Mouse (Mus musculus) heart, adult 8-10 months (tissue): ENCODE results near the gene Naalad2. TPM values are rescaled to one million over a fixed set of nuclear protein-coding genes. Genes with fewer than 3 reads are reported as not detected.
A peak's percentile ranks its signal among the peaks of the same experiment; 100 is the strongest.
"Not testable (repeated sequence)": the region's sequence is repeated elsewhere in the genome, so short reads cannot be mapped to it uniquely, and the experiment has no call there.

ENCODE experiments used
- DNase-seq: peaks from one replicate; pipeline ENCODE4 v3.0.0; 2022; ENCODE audit warnings: low spot score
- total RNA-seq, 4 experiments: library from RNA; stranded (reverse); gene quantifications; 2 replicates each; pipeline ENCODE4 v1.2.4; 2022

The Naalad2 gene
- 1 to 10 TPM; 5.5 to 7.9 (median 6.3) TPM for total RNA-seq

- DNase-seq: not testable (repeated sequence)
Observed at GRCm38 (mm10) chr9:18402895-18403294, at the start of gene Naalad2. Gene Naalad2 (minus strand): TSS chr9:18402995.

GRCm38 (mm10) chr9:18431687-18432086 lies 28.9 kb upstream of the Naalad2 start:
- DNase-seq: no peak

- no peak for DNase-seq
Observed at GRCm38 (mm10) chr9:18430354-18430753, 27.6 kb upstream of the Naalad2 start, which contains the start of gene Mbd3l2. Gene Mbd3l2 (plus strand): TSS chr9:18430654.

DNA sequence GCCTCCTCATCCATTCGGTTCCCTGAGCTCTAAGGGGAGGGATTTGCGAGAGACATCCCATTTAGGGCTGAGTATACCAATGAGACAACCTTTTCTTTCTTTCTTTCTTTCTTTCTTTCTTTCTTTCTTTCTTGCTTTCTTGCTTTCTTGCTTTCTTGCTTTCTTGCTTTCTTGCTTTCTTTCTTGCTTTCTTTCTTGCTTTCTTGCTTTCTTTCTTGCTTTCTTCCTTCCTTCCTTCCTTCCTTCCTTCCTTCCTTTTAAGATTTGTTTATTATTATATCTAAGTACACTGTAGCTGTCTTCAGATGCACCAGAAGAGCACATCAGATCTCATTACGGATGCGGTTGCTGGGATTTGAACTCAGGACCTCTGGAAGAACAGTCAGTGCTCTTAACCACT lies 9.6 kb upstream of the Naalad2 start:
- DNase-seq: not testable (repeated sequence)

GRCm38 (mm10) chr9:18404118-18404517 lies 1.3 kb upstream of the Naalad2 start, which contains the start of gene Ubtfl1:
Gene Ubtfl1 (plus strand): TSS chr9:18404418.
- DNase-seq: no peak

GRCm38 (mm10) chr9:18399629-18400028 lies 3.2 kb downstream of the Naalad2 start:
- no peak for DNase-seq

GRCm38 (mm10) chr9:18385782-18386181 lies 17.0 kb downstream of the Naalad2 start:
- peak; percentile 27 for DNase-seq

GRCm38 (mm10) chr9:18373026-18373425 lies 29.8 kb downstream of the Naalad2 start:
- DNase-seq: not testable (repeated sequence)

DNA sequence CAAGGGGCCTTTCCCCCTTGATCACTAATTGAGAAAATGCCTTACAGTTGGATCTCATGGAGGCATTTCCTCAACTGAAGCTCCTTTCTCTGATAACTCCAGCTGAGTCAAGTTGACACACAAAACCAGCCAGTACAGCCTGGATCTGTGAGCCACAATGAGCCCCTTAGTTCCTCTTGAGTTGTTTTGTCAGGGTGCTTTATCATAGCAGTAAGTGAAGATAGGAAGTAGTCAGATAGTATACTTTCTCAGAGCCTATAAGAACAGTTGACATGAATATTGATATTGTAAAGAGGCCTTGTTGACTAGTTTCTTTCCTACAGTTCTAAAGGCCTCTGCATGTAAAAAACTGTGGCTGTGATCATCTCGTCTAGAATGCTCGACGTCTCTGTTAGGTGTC lies 82.8 kb downstream of the Naalad2 start:
- DNase-seq: no peak

GRCm38 (mm10) chr9:18298301-18298700 lies 104.5 kb downstream of the Naalad2 start:
- DNase-seq: no peak

- no peak for DNase-seq
Observed at GRCm38 (mm10) chr9:18293026-18293781, 109.6 kb downstream of the Naalad2 start.

- no peak for DNase-seq
Observed at GRCm38 (mm10) chr9:18292443-18292922, 110.3 kb downstream of the Naalad2 start.

DNA sequence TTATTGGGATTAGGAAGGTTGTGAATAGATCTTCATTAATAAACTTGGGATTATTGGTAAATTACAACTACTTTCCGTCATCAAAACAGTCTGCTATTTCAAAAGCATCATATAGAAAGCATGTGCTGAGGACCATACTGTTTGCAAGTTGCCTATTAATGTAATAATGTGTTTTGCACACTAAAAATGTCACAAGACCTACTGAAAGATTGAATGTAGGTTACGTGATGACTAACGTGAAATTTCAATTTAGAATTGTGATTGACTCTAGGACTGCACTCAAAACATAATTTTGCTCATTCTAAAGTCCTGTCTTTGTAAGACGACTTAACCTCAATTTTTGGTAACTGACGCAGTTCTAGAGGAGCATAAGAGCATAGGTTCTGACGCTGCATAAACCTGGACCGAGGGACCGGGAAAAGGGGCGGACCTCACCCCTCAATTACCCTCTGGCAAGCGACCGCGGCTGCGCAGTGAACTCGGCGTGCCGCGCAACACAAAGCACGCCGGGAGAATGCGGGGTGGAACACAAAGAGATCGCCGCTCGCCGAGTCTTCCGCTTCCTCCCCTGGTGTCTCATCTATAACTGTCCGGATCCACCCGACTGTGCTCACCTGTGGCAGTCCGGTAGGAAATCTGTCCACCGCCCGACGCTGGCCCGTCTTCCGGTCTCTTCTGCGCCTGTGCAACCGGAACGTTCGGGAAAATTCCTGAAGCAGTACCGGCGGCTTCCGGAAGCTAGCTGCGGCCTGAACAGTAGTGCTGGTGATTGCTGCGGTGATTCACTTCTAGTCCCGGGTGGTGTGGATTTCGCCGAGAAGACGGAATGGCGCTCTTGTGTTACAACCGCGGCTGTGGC lies 111.0 kb downstream of the Naalad2 start, which contains the start of gene Chordc1:
Gene Chordc1, plus strand, starts transcription at position 555 of the 859 bp plus-strand sequence.
- DNase-seq: peak; percentile 97

DNA sequence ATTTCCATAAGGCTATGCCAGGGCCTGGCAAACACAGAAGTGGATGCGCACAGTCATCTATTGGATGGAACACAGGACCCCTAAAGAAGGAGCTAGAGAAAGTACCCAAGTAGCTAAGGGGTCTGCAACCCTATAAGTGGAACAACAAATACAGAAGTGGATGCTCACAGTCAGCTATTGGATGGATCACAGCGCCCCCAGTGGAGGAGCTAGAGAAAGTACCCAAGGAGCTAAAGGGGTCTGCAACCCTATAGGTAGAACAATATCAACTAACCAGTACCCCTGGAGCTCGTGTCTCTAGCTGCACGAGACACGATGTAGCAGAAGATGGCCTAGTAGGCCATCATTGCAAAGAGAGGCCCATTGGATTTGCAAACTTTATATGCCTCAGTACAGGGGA lies 124.1 kb downstream of the Naalad2 start:
- DNase-seq: not testable (repeated sequence)

DNA sequence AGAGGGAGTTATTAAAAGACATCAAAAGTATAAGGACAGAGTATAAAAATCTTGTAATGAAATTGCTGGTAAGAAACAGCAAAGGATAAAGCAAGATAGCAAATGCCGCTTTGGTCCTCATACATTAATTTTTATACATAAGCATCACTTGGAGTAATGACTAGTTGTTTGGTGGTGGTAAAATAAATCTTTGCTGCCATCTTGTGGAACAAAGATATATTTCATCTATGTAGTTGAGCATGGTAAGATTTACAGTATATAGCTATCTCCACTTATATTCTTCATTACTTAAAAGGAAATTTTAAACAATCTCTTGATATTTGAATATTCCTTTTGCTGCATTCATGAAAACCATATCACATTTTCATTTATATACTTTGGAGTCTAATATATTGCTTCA lies 125.3 kb downstream of the Naalad2 start:
- DNase-seq: no peak

- DNase-seq: no peak
Observed at GRCm38 (mm10) chr9:18276844-18277243, 126.0 kb downstream of the Naalad2 start.

- no peak for DNase-seq
Observed at GRCm38 (mm10) chr9:18275901-18276300, 126.9 kb downstream of the Naalad2 start.

Other genes starting within 250 kb of the Naalad2 start
- gene Chordc1, start 110.9 kb downstream of the Naalad2 start, total RNA-seq: 10 to 100 TPM; 48.6 to 59.7 (median 55.7) TPM
- gene Ubtfl1, start 1.4 kb upstream of the Naalad2 start, total RNA-seq: not detected
- gene Mbd3l2, start 27.7 kb upstream of the Naalad2 start, total RNA-seq: not detected
- 1 to 10 TPM in 3 of 4 experiments, under 1 TPM in 1; 0.97 to 2.3 (median 1.5) TPM for gene Zfp558, start 75.3 kb upstream of the Naalad2 start, total RNA-seq
- gene Mbd3l1, start 75.4 kb upstream of the Naalad2 start, total RNA-seq: not detected